Mouse (Mus musculus) lung, postnatal 0 days (tissue): ENCODE measurements around the gene Creb1.

ENCODE experiments used
- CTCF ChIP-seq: IDR thresholded peaks from 2 replicates; pipeline ENCODE4 v1.5.1; 2016; ENCODE audit warnings: antibody characterized with exemption, mild to moderate bottlenecking
- EP300 ChIP-seq: IDR thresholded peaks from 2 replicates; pipeline ENCODE4 v1.6.1; 2016; ENCODE audit warnings: antibody characterized with exemption, mild to moderate bottlenecking, control low read depth

- TF ChIP-seq CTCF (no peak), EP300 (no peak)
Observed at GRCm38 (mm10) chr1:64616531-64616880, 84.1 kb downstream of the Creb1 start.
